Mouse (Mus musculus) urinary bladder, postnatal 25 days (tissue): ENCODE results near the gene Cdc42bpa.
A peak's percentile ranks its signal among the peaks of the same experiment; 100 is the strongest.

Experiments used
- DNase-seq: peaks from one replicate; pipeline ENCODE4 v3.0.0; 2022; ENCODE audit warnings: low spot score

Gene Cdc42bpa

GRCm38 (mm10) chr1:179959721-179960542 lies at the start of gene Cdc42bpa:
Cdc42bpa (plus strand) TSS chr1:179960472.
- peak; percentile 79 for DNase-seq

GRCm38 (mm10) chr1:179913471-179913870 lies 46.8 kb upstream of the Cdc42bpa start:
- DNase-seq = peak; percentile 79

GRCm38 (mm10) chr1:179917036-179917435 lies 43.2 kb upstream of the Cdc42bpa start:
- DNase-seq = no peak

GRCm38 (mm10) chr1:179917481-179917880 lies 42.8 kb upstream of the Cdc42bpa start:
- peak; percentile 2 for DNase-seq

GRCm38 (mm10) chr1:179919656-179920436 lies 40.4 kb upstream of the Cdc42bpa start:
- DNase-seq = peak; percentile 4

- no peak for DNase-seq
Observed at GRCm38 (mm10) chr1:179923661-179924405, 36.4 kb upstream of the Cdc42bpa start.

GRCm38 (mm10) chr1:179926240-179926639 lies 34.0 kb upstream of the Cdc42bpa start:
- DNase-seq = no peak

GRCm38 (mm10) chr1:179927102-179927501 lies 33.2 kb upstream of the Cdc42bpa start:
- no peak for DNase-seq

- no peak for DNase-seq
Observed at GRCm38 (mm10) chr1:179928822-179929221, 31.4 kb upstream of the Cdc42bpa start.

GRCm38 (mm10) chr1:179931247-179931646 lies 29.0 kb upstream of the Cdc42bpa start:
- no peak for DNase-seq

- no peak for DNase-seq
Observed at GRCm38 (mm10) chr1:179934064-179934463, 26.2 kb upstream of the Cdc42bpa start.

- no peak for DNase-seq
Observed at GRCm38 (mm10) chr1:179940071-179940786, 20.0 kb upstream of the Cdc42bpa start.

GRCm38 (mm10) chr1:179940787-179941352 lies 19.4 kb upstream of the Cdc42bpa start:
- no peak for DNase-seq

- no peak for DNase-seq
Observed at GRCm38 (mm10) chr1:179945017-179945416, 15.3 kb upstream of the Cdc42bpa start.

- no peak for DNase-seq
Observed at GRCm38 (mm10) chr1:179946616-179947015, 13.7 kb upstream of the Cdc42bpa start.

GRCm38 (mm10) chr1:179947653-179948052 lies 12.6 kb upstream of the Cdc42bpa start:
- DNase-seq = no peak

GRCm38 (mm10) chr1:179951597-179951996 lies 8.7 kb upstream of the Cdc42bpa start:
- DNase-seq = no peak

GRCm38 (mm10) chr1:179953251-179953650 lies 7.0 kb upstream of the Cdc42bpa start:
- no peak for DNase-seq

GRCm38 (mm10) chr1:179957431-179957830 lies 2.8 kb upstream of the Cdc42bpa start:
- no peak for DNase-seq

- DNase-seq = peak; percentile 15
Observed at GRCm38 (mm10) chr1:179958871-179959720, 1.2 kb upstream of the Cdc42bpa start.

GRCm38 (mm10) chr1:179960543-179960876 lies 238 bp downstream of the Cdc42bpa start:
- no peak for DNase-seq
